Mouse (Mus musculus) heart, embryonic 10.5 days (tissue): ENCODE results near the gene Ctnnbip1. TPM values are rescaled to one million over a fixed set of nuclear protein-coding genes. Genes with fewer than 3 reads are reported as not detected.
"Not testable (repeated sequence)": the region's sequence is repeated elsewhere in the genome, so short reads cannot be mapped to it uniquely, and the experiment has no call there.

Experiments
- DNase-seq: peaks from one replicate; pipeline ENCODE4 v3.0.0-alpha.2; 2017; ENCODE audit warnings: low spot score
- H3K27ac ChIP-seq: fragments of 300-500 bp; sonication (generic); 2 replicates; pipeline ENCODE4 v1.5.1; 2016; ENCODE audit warnings: mild to moderate bottlenecking
- H3K27me3 ChIP-seq: fragments of 300-500 bp; sonication (generic); 2 replicates; pipeline ENCODE4 v1.6.1; 2016; ENCODE audit warnings: mild to moderate bottlenecking; ENCODE audit not compliant: poor library complexity, insufficient read depth, severe bottlenecking
- H3K36me3 ChIP-seq: fragments of 300-500 bp; sonication (generic); 2 replicates; pipeline ENCODE4 v1.6.1; 2016; ENCODE audit warnings: mild to moderate bottlenecking, moderate library complexity
- H3K4me1 ChIP-seq: fragments of 300-500 bp; sonication (generic); 2 replicates; pipeline ENCODE4 v1.6.1; 2016; ENCODE audit warnings: mild to moderate bottlenecking
- H3K4me3 ChIP-seq: fragments of 300-500 bp; sonication (generic); 2 replicates; pipeline ENCODE4 v1.5.1; 2016; ENCODE audit warnings: mild to moderate bottlenecking, moderate library complexity
- H3K9me3 ChIP-seq: fragments of 300-500 bp; sonication (generic); 2 replicates; pipeline ENCODE4 v1.6.1; 2016; ENCODE audit warnings: mild to moderate bottlenecking, moderate library complexity
- WGBS: fragments of 180-500 bp; shearing (Covaris S2); methylation state at CpG from one replicate; pipeline ENCODE4 v1.1.7; 2016; 5-methylcytosine and 5-hydroxymethylcytosine counted together
- microRNA-seq: library from miRNA; unstranded; fragments of <30 nt; microRNA quantifications from one replicate; pipeline ENCODE4, GENCODE M21; 2017
- polyA plus RNA-seq: library from polyadenylated mRNA; unstranded; fragments of >200 nt; fragmentation: Nextera tagmentation; extraction: Ambion mirVana; gene quantifications from 2 replicates; pipeline ENCODE4 v1.2.1, GENCODE M21; 2016

Ctnnbip1 gene
- polyA plus RNA-seq, 1 experiment from 2014 or later = 49.9 TPM

- WGBS = 71% methylated on average over 3 of the region's 3 CpGs
- Histone ChIP-seq H3K27ac (no peak overlapping the region), H3K4me3 (no peak overlapping the region), H3K36me3 (no peaks in the 10 kb centered on the region), H3K4me1 (peaks cover 51% of the 10 kb centered on the region), H3K27me3 (no peaks in the 10 kb centered on the region), H3K9me3 (no peaks in the 10 kb centered on the region)
- no peak for DNase-seq
These were observed 86.5 kb downstream of the Ctnnbip1 start for GRCm38 (mm10) chr4:149604518-149604917.

GRCm38 (mm10) chr4:149606056-149606455 is 88.0 kb downstream of the Ctnnbip1 start:
- Histone ChIP-seq H3K36me3 (no peaks in the 10 kb centered on the region), H3K27me3 (no peaks in the 10 kb centered on the region), H3K27ac (no peak overlapping the region), H3K4me3 (no peak overlapping the region), H3K9me3 (no peaks in the 10 kb centered on the region), H3K4me1 (peaks cover 42% of the 10 kb centered on the region)
- WGBS = 77% methylated on average over 18 of the region's 18 CpGs
- DNase-seq = no peak

GRCm38 (mm10) chr4:149606766-149607358 is 88.8 kb downstream of the Ctnnbip1 start:
- Histone ChIP-seq H3K27me3 (no peaks in the 10 kb centered on the region), H3K27ac (no peak overlapping the region), H3K9me3 (no peaks in the 10 kb centered on the region), H3K4me1 (peaks cover 34% of the 10 kb centered on the region), H3K4me3 (no peak overlapping the region), H3K36me3 (no peaks in the 10 kb centered on the region)
- no peak for DNase-seq
- WGBS = 42% methylated on average over 15 of the region's 15 CpGs

GRCm38 (mm10) chr4:149607591-149608308 is 89.7 kb downstream of the Ctnnbip1 start:
- H3K9me3 ChIP-seq = no peaks in the 10 kb centered on the region
- H3K27me3 ChIP-seq = no peaks in the 10 kb centered on the region
- H3K36me3 ChIP-seq = no peaks in the 10 kb centered on the region
- peak overlapping the region; percentile 65 for H3K27ac ChIP-seq
- no peak for DNase-seq
- WGBS = 47% methylated on average over 20 of the region's 20 CpGs
- H3K4me1 ChIP-seq = peaks cover 27% of the 10 kb centered on the region
- no peak overlapping the region for H3K4me3 ChIP-seq

GRCm38 (mm10) chr4:149608309-149608638 is 90.2 kb downstream of the Ctnnbip1 start:
- 77% methylated on average over 6 of the region's 6 CpGs for WGBS
- H3K36me3 ChIP-seq = no peaks in the 10 kb centered on the region
- H3K27ac ChIP-seq = peak overlapping the region; percentile 65
- H3K9me3 ChIP-seq = no peaks in the 10 kb centered on the region
- peaks cover 22% of the 10 kb centered on the region for H3K4me1 ChIP-seq
- DNase-seq = no peak
- no peaks in the 10 kb centered on the region for H3K27me3 ChIP-seq
- H3K4me3 ChIP-seq = no peak overlapping the region

- no peak overlapping the region for H3K4me3 ChIP-seq
- 78% methylated on average over 8 of the region's 8 CpGs for WGBS
- no peak for DNase-seq
- H3K36me3 ChIP-seq = no peaks in the 10 kb centered on the region
- peaks cover 22% of the 10 kb centered on the region for H3K4me1 ChIP-seq
- H3K9me3 ChIP-seq = no peaks in the 10 kb centered on the region
- no peak overlapping the region for H3K27ac ChIP-seq
- no peaks in the 10 kb centered on the region for H3K27me3 ChIP-seq
These were observed 91.4 kb downstream of the Ctnnbip1 start for GRCm38 (mm10) chr4:149609256-149610025.

GRCm38 (mm10) chr4:149611376-149612044 is 93.5 kb downstream of the Ctnnbip1 start:
- H3K27ac ChIP-seq = no peak overlapping the region
- peaks cover 14% of the 10 kb centered on the region for H3K36me3 ChIP-seq
- no peak for DNase-seq
- no peaks in the 10 kb centered on the region for H3K27me3 ChIP-seq
- H3K4me3 ChIP-seq = no peak overlapping the region
- 52% methylated on average over 10 of the region's 10 CpGs for WGBS
- peaks cover 18% of the 10 kb centered on the region for H3K4me1 ChIP-seq
- no peaks in the 10 kb centered on the region for H3K9me3 ChIP-seq

- H3K36me3 ChIP-seq = peaks cover 14% of the 10 kb centered on the region
- not testable (repeated sequence) for H3K4me1 ChIP-seq, DNase-seq, H3K4me3 ChIP-seq, H3K27me3 ChIP-seq, H3K9me3 ChIP-seq, H3K27ac ChIP-seq
- WGBS = 76% methylated on average over 6 of the region's 6 CpGs
These were observed 95.5 kb downstream of the Ctnnbip1 start for GRCm38 (mm10) chr4:149613497-149613896.

GRCm38 (mm10) chr4:149614869-149615268 is 96.8 kb downstream of the Ctnnbip1 start:
- no peak overlapping the region for H3K4me3 ChIP-seq
- no peaks in the 10 kb centered on the region for H3K27me3 ChIP-seq
- H3K27ac ChIP-seq = no peak overlapping the region
- H3K9me3 ChIP-seq = no peaks in the 10 kb centered on the region
- 94% methylated on average over 3 of the region's 3 CpGs for WGBS
- H3K36me3 ChIP-seq = peaks cover 14% of the 10 kb centered on the region
- DNase-seq = no peak
- H3K4me1 ChIP-seq = no peaks in the 10 kb centered on the region

Small RNA genes lying within 50 kb of the gene (microRNA-seq; reads per million reads assigned to microRNA genes)
- gene Mir5616 = not detected

Other genes starting within 250 kb of the Ctnnbip1 start
- 44.8 and 56.6 TPM in 2 replicates for gene Kif1b, start 210.5 kb upstream of the Ctnnbip1 start, polyA plus RNA-seq
- gene Ube4b, start 91.5 kb upstream of the Ctnnbip1 start, polyA plus RNA-seq = 57.1 and 62.9 TPM in 2 replicates
- gene Rbp7, start 63.3 kb upstream of the Ctnnbip1 start, polyA plus RNA-seq = 0.67 and 1.3 TPM in 2 replicates
- gene Tmem274, start 40.9 kb upstream of the Ctnnbip1 start, polyA plus RNA-seq = 0.30 and 0.49 TPM in 2 replicates
- gene Nmnat1, start 33.0 kb upstream of the Ctnnbip1 start, polyA plus RNA-seq = 15.9 and 16.9 TPM in 2 replicates
- gene Lzic, start 33.0 kb upstream of the Ctnnbip1 start, polyA plus RNA-seq = 38.1 and 46.4 TPM in 2 replicates
- gene Clstn1, start 68.2 kb downstream of the Ctnnbip1 start, polyA plus RNA-seq = 19.1 and 23.3 TPM in 2 replicates
- 3.4 and 4.8 TPM in 2 replicates for gene Pik3cd, start 184.3 kb downstream of the Ctnnbip1 start, polyA plus RNA-seq
- gene Tmem201, start 219.8 kb downstream of the Ctnnbip1 start, polyA plus RNA-seq = 43.1 and 54.0 TPM in 2 replicates